Mouse (Mus musculus) intestine, embryonic 14.5 days (tissue): ENCODE data around the gene Gsg1. TPM values are rescaled to one million over a fixed set of nuclear protein-coding genes. Genes with fewer than 3 reads are reported as not detected.

Experiments
- ATAC-seq: fragments of 200-750 bp; cut with Nextera tagmentation; replicated peaks from 2 replicates; pipeline ENCODE4 v1.8.0; 2017; ENCODE audit warnings: low read depth, moderate number of reproducible peaks, moderate TSS enrichment, moderate library complexity; ENCODE audit not compliant: low FRiP score, low TSS enrichment
- DNase-seq: peaks from one replicate; pipeline ENCODE4 v3.0.0-alpha.2; 2018; ENCODE audit warnings: low spot score
- H3K27ac ChIP-seq: fragments of 300-500 bp; sonication (generic); 2 replicates; pipeline ENCODE4 v1.5.1; 2014; ENCODE audit warnings: low read depth, mild to moderate bottlenecking, control low read depth
- H3K27me3 ChIP-seq: fragments of 300-500 bp; sonication (generic); replicated peaks from 2 replicates; pipeline ENCODE4 v1.6.1; 2014; ENCODE audit warnings: low read length, control low read depth; ENCODE audit not compliant: control insufficient read depth, insufficient read depth
- H3K36me3 ChIP-seq: fragments of 300-500 bp; sonication (generic); 2 replicates; pipeline ENCODE4 v1.6.1; 2014; ENCODE audit warnings: low read length, control low read depth; ENCODE audit not compliant: control insufficient read depth, insufficient read depth
- H3K4me1 ChIP-seq: fragments of 300-500 bp; sonication (generic); replicated peaks from 2 replicates; pipeline ENCODE4 v1.6.1; 2014; ENCODE audit warnings: low read length, control low read depth, mixed read lengths; ENCODE audit not compliant: control insufficient read depth, insufficient read depth
- H3K4me2 ChIP-seq: fragments of 300-500 bp; sonication (generic); 2 replicates; pipeline ENCODE4 v1.6.1; 2014; ENCODE audit warnings: low read length
- H3K4me3 ChIP-seq: fragments of 300-500 bp; sonication (generic); 2 replicates; pipeline ENCODE4 v1.5.1; 2014; ENCODE audit warnings: low read depth, low read length, control low read depth, mixed read lengths
- H3K9ac ChIP-seq: fragments of 300-500 bp; sonication (generic); 2 replicates; pipeline ENCODE4 v1.6.1; 2014; ENCODE audit warnings: mild to moderate bottlenecking, low read length
- H3K9me3 ChIP-seq: fragments of 300-500 bp; sonication (generic); 2 replicates; pipeline ENCODE4 v1.6.1; 2016; ENCODE audit warnings: low read length, control low read depth; ENCODE audit not compliant: control insufficient read depth
- WGBS: fragments of 180-500 bp; shearing (Covaris S2); extraction: QIAGEN DNeasy Blood & Tissue Kit; methylation state at CpG from one replicate; pipeline ENCODE4 v1.1.7; 2014; 5-methylcytosine and 5-hydroxymethylcytosine counted together
- polyA plus RNA-seq: library from polyadenylated mRNA; unstranded; fragments of >200 nt; fragmentation: Nextera tagmentation; extraction: Ambion mirVana; gene quantifications from 2 replicates; pipeline ENCODE4 v1.2.1, GENCODE M21; 2014

Gsg1 gene
- 0.70 and 1.6 TPM in 2 replicates for polyA plus RNA-seq

GRCm38 (mm10) chr6:135254153-135254552 lies at the start of gene Gsg1:
Gsg1 (minus strand) TSS chr6:135254351.
- 82% methylated on average over 7 of the region's 7 CpGs for WGBS
- DNase-seq (no peak), ATAC-seq (no peak)
- H3K36me3 ChIP-seq, result no peaks in the 10 kb centered on the region
- no peak within 1 kb of the TSS for H3K9ac ChIP-seq
- 0 out of 2 replicates have a peak within 1 kb of the TSS, but pooled peaks have one; percentile 35 for H3K27ac ChIP-seq
- no peak within 1 kb of the TSS for H3K4me3 ChIP-seq
- H3K4me1 ChIP-seq, result peaks cover 25% of the 10 kb centered on the region
- H3K9me3 ChIP-seq, result no peaks in the 10 kb centered on the region
- no peaks in the 10 kb centered on the region for H3K27me3 ChIP-seq
- H3K4me2 ChIP-seq, result no peak within 1 kb of the TSS; the same call in 1 of the 2 replicates

GRCm38 (mm10) chr6:135302421-135303125 lies 48.4 kb upstream of the Gsg1 start:
- H3K27me3 ChIP-seq, result no peaks in the 10 kb centered on the region
- H3K36me3 ChIP-seq, result no peaks in the 10 kb centered on the region
- ATAC-seq (no peak), DNase-seq (no peak)
- H3K9me3 ChIP-seq, result no peaks in the 10 kb centered on the region
- H3K4me2 ChIP-seq, result no peak overlapping the region
- no peak overlapping the region for H3K27ac ChIP-seq
- H3K4me1 ChIP-seq, result 0 out of 2 replicates have a peak, but pooled peaks cover 3% of the 10 kb centered on the region
- H3K9ac ChIP-seq, result no peak overlapping the region
- WGBS, result 55% methylated on average over 10 of the region's 10 CpGs
- H3K4me3 ChIP-seq, result no peak overlapping the region

- Histone ChIP-seq H3K9me3 (no peaks in the 10 kb centered on the region), H3K9ac (no peak overlapping the region)
Measured at GRCm38 (mm10) chr6:135300469-135300868, 46.3 kb upstream of the Gsg1 start.

GRCm38 (mm10) chr6:135299024-135299550 lies 44.9 kb upstream of the Gsg1 start:
- H3K36me3 ChIP-seq, result no peaks in the 10 kb centered on the region
- ATAC-seq, result no peak
- no peak overlapping the region for H3K4me3 ChIP-seq
- DNase-seq, result no peak
- H3K9ac ChIP-seq, result no peak overlapping the region
- H3K27ac ChIP-seq, result no peak overlapping the region
- H3K4me1 ChIP-seq, result no peaks in the 10 kb centered on the region
- 82% methylated on average over 7 of the region's 7 CpGs for WGBS
- no peak overlapping the region for H3K4me2 ChIP-seq
- H3K9me3 ChIP-seq, result no peaks in the 10 kb centered on the region
- no peaks in the 10 kb centered on the region for H3K27me3 ChIP-seq

More at GRCm38 (mm10) chr6:135300469-135300868, 46.3 kb upstream of the Gsg1 start:
- H3K27ac ChIP-seq, result no peak overlapping the region
- WGBS, result 83% methylated on average over 4 of the region's 4 CpGs
- no peak overlapping the region for H3K4me3 ChIP-seq
- ATAC-seq (no peak), DNase-seq (no peak)
- no peaks in the 10 kb centered on the region for H3K36me3 ChIP-seq
- H3K4me1 ChIP-seq, result 0 out of 2 replicates have a peak, but pooled peaks cover 3% of the 10 kb centered on the region
- H3K27me3 ChIP-seq, result no peaks in the 10 kb centered on the region
- no peak overlapping the region for H3K4me2 ChIP-seq

GRCm38 (mm10) chr6:135297570-135297969 lies 43.4 kb upstream of the Gsg1 start:
- H3K27ac ChIP-seq, result no peak overlapping the region
- WGBS, result 77% methylated on average over 7 of the region's 7 CpGs
- ATAC-seq (no peak), DNase-seq (no peak)
- H3K9ac ChIP-seq, result no peak overlapping the region
- H3K4me3 ChIP-seq, result no peak overlapping the region
- H3K4me1 ChIP-seq, result no peaks in the 10 kb centered on the region
- H3K27me3 ChIP-seq, result no peaks in the 10 kb centered on the region
- no peaks in the 10 kb centered on the region for H3K9me3 ChIP-seq
- no peaks in the 10 kb centered on the region for H3K36me3 ChIP-seq
- H3K4me2 ChIP-seq, result no peak overlapping the region

GRCm38 (mm10) chr6:135296267-135296666 lies 42.1 kb upstream of the Gsg1 start:
- Histone ChIP-seq H3K27me3 (no peaks in the 10 kb centered on the region), H3K9ac (no peak overlapping the region), H3K9me3 (no peaks in the 10 kb centered on the region), H3K36me3 (no peaks in the 10 kb centered on the region), H3K4me1 (no peaks in the 10 kb centered on the region), H3K4me2 (no peak overlapping the region), H3K27ac (no peak overlapping the region), H3K4me3 (no peak overlapping the region)
- DNase-seq, result no peak
- WGBS, result 67% methylated on average over 17 of the region's 17 CpGs
- ATAC-seq, result no peak

- no peak overlapping the region for H3K27ac ChIP-seq
- no peak for DNase-seq
Measured at GRCm38 (mm10) chr6:135295082-135295861, 41.1 kb upstream of the Gsg1 start.

GRCm38 (mm10) chr6:135294150-135294549 lies 40.0 kb upstream of the Gsg1 start:
- H3K9me3 ChIP-seq, result no peaks in the 10 kb centered on the region
- no peaks in the 10 kb centered on the region for H3K27me3 ChIP-seq
- no peak for ATAC-seq
- H3K4me3 ChIP-seq, result no peak overlapping the region
- WGBS, result 62% methylated on average over 6 of the region's 6 CpGs
- no peaks in the 10 kb centered on the region for H3K36me3 ChIP-seq
- H3K4me2 ChIP-seq, result no peak overlapping the region
- H3K4me1 ChIP-seq, result no peaks in the 10 kb centered on the region
- DNase-seq, result no peak
- H3K27ac ChIP-seq, result no peak overlapping the region
- no peak overlapping the region for H3K9ac ChIP-seq

More at GRCm38 (mm10) chr6:135295082-135295861, 41.1 kb upstream of the Gsg1 start:
- Histone ChIP-seq H3K36me3 (no peaks in the 10 kb centered on the region), H3K27me3 (no peaks in the 10 kb centered on the region), H3K9ac (no peak overlapping the region), H3K4me2 (no peak overlapping the region), H3K4me3 (no peak overlapping the region), H3K9me3 (no peaks in the 10 kb centered on the region), H3K4me1 (no peaks in the 10 kb centered on the region)
- 68% methylated on average over 11 of the region's 11 CpGs for WGBS
- no peak for ATAC-seq
